Mouse (Mus musculus) heart, embryonic 15.5 days (tissue): ENCODE measurements around the gene Olfr1183. TPM values are rescaled to one million over a fixed set of nuclear protein-coding genes. Genes with fewer than 3 reads are reported as not detected.
"Not testable (repeated sequence)": the region's sequence is repeated elsewhere in the genome, so short reads cannot be mapped to it uniquely, and the experiment has no call there.

ENCODE experiments used
- ATAC-seq: fragments of 200-750 bp; cut with Nextera tagmentation; replicated peaks from 2 replicates; pipeline ENCODE4 v1.8.0; 2017; ENCODE audit warnings: low read depth, moderate TSS enrichment; ENCODE audit not compliant: insufficient number of reproducible peaks, insufficient read depth, low FRiP score
- H3K27ac ChIP-seq: fragments of 300-500 bp; sonication (generic); 2 replicates; pipeline ENCODE4 v1.5.1; 2015; ENCODE audit warnings: mild to moderate bottlenecking, inconsistent platforms
- H3K27me3 ChIP-seq: fragments of 300-500 bp; sonication (generic); 2 replicates; pipeline ENCODE4 v1.6.1; 2015; ENCODE audit warnings: inconsistent platforms
- H3K36me3 ChIP-seq: fragments of 300-500 bp; sonication (generic); 2 replicates; pipeline ENCODE4 v1.6.1; 2015; ENCODE audit warnings: mild to moderate bottlenecking, inconsistent platforms
- H3K4me1 ChIP-seq: fragments of 300-500 bp; sonication (generic); replicated peaks from 2 replicates; pipeline ENCODE4 v1.6.1; 2015; ENCODE audit warnings: inconsistent platforms
- H3K4me2 ChIP-seq: fragments of 300-500 bp; sonication (generic); 2 replicates; pipeline ENCODE4 v1.6.1; 2015; ENCODE audit warnings: inconsistent platforms, mild to moderate bottlenecking, moderate library complexity
- H3K4me3 ChIP-seq: fragments of 300-500 bp; sonication (generic); 2 replicates; pipeline ENCODE4 v1.5.1; 2015; ENCODE audit warnings: mild to moderate bottlenecking, inconsistent platforms
- H3K9ac ChIP-seq: fragments of 300-500 bp; sonication (generic); 2 replicates; pipeline ENCODE4 v1.6.1; 2015; ENCODE audit warnings: mild to moderate bottlenecking, inconsistent platforms
- H3K9me3 ChIP-seq: fragments of 300-500 bp; sonication (generic); replicated peaks from 2 replicates; pipeline ENCODE4 v1.6.1; 2016; ENCODE audit warnings: inconsistent platforms
- WGBS: fragments of 180-500 bp; shearing (Covaris S2); methylation state at CpG from one replicate; pipeline ENCODE4 v1.1.7; 2015; ENCODE audit warnings: mixed read lengths; 5-methylcytosine and 5-hydroxymethylcytosine counted together
- polyA plus RNA-seq: library from polyadenylated mRNA; unstranded; fragments of >200 nt; fragmentation: Nextera tagmentation; extraction: Ambion mirVana; gene quantifications from 2 replicates; pipeline ENCODE4 v1.2.1, GENCODE M21; 2015

The Olfr1183 gene
- polyA plus RNA-seq = not detected in 2 replicates

- ATAC-seq, H3K4me1 ChIP-seq, H3K4me3 ChIP-seq, H3K9ac ChIP-seq, H3K27ac ChIP-seq, H3K27me3 ChIP-seq, H3K9me3 ChIP-seq, H3K36me3 ChIP-seq, H3K4me2 ChIP-seq: not testable (repeated sequence)
- 81% methylated on average over 1 of the region's 1 CpGs for WGBS
Measured at GRCm38 (mm10) chr2:88454567-88454966, at the start of gene Olfr1183. TSS of gene Olfr1183 (plus strand) at chr2:88454867.

DNA sequence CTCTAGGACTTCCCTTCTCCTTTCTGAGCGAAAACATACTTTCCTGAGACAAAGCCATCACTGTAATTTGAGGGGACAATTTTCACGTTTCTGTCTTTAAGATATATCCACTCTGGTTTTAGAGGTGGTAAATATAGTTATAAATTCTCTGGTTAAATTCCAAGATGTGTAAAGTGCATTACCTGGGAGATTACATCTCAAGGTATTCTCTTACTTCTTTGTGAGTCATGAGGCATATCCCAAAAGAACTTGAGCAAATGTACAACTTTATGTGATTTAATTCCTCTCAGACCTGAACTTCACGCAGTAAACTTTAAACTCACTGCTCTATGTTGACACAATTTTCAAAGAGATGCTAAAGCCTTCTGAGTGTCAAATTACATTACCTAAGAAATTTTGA is 48.3 kb upstream of the Olfr1183 start, which contains the start of gene Olfr1179:
TSS of gene Olfr1179 (minus strand) at position 101 of the 400 bp plus-strand sequence.
- ATAC-seq = no peak
- WGBS = 73% methylated on average over 3 of the region's 3 CpGs

DNA sequence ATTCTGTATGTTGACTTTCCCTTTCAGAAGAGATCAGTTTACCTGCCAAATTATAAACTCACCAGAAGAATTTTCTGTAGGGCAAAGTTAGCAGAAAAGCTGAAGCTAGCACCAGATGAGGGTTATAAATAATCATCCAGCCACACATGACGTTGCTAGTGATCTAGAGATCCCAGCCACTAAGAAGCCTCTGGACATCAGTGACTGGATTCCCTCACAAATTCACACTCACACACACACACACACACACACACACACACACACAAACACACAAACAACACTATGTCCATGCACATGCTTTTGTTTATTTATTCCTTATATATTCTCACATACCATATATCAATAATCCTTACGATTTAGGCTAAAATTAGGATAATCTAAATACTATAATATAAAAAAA is 35.6 kb upstream of the Olfr1183 start, which contains the start of gene Olfr1180:
TSS of gene Olfr1180 (minus strand) at position 101 of the 400 bp plus-strand sequence.
- H3K27me3 ChIP-seq = no peaks in the 10 kb centered on the region
- H3K27ac ChIP-seq = no peak within 1 kb of the TSS
- H3K9ac ChIP-seq = no peak within 1 kb of the TSS
- WGBS = 54% methylated on average over 2 of the region's 2 CpGs
- H3K4me1 ChIP-seq = no peaks in the 10 kb centered on the region
- no peaks in the 10 kb centered on the region for H3K9me3 ChIP-seq
- no peak within 1 kb of the TSS for H3K4me2 ChIP-seq
- no peak for ATAC-seq
- H3K36me3 ChIP-seq = no peaks in the 10 kb centered on the region
- H3K4me3 ChIP-seq = no peak within 1 kb of the TSS

More for the DNA sequence above, 48.3 kb upstream of the Olfr1183 start, which contains the start of gene Olfr1179:
- Histone ChIP-seq H3K27me3 (no peaks in the 10 kb centered on the region), H3K4me3 (no peak within 1 kb of the TSS), H3K9ac (no peak within 1 kb of the TSS), H3K4me2 (no peak within 1 kb of the TSS), H3K36me3 (no peaks in the 10 kb centered on the region), H3K27ac (no peak within 1 kb of the TSS), H3K4me1 (no peaks in the 10 kb centered on the region), H3K9me3 (no peaks in the 10 kb centered on the region)

DNA sequence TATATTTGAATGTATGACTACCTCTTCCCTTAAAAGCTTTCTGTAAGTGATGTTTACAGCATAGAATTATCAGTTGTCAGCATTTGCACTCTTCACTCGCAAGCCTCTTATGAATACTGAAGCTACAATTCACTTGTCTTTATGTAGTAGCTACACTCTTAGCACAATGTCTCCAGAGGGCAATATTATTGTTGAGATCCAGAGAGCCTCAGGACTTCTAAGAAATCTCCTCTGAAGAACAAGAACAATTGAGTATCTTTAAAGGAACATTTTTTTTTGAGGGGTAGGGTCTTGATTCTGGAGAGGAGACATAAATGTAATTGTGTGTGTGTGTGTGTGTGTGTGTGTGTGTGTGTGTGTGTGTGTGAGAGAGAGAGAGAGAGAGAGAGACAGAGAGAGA is 28.6 kb upstream of the Olfr1183 start, which contains the start of gene Olfr1181:
TSS of gene Olfr1181 (minus strand) at position 101 of the 400 bp plus-strand sequence.
- Histone ChIP-seq H3K27ac (no peak within 1 kb of the TSS), H3K9me3 (no peaks in the 10 kb centered on the region), H3K4me3 (no peak within 1 kb of the TSS), H3K9ac (no peak within 1 kb of the TSS), H3K4me2 (no peak within 1 kb of the TSS), H3K4me1 (no peaks in the 10 kb centered on the region), H3K36me3 (no peaks in the 10 kb centered on the region), H3K27me3 (no peaks in the 10 kb centered on the region)
- WGBS = 77% methylated on average over 1 of the region's 1 CpGs
- no peak for ATAC-seq

DNA sequence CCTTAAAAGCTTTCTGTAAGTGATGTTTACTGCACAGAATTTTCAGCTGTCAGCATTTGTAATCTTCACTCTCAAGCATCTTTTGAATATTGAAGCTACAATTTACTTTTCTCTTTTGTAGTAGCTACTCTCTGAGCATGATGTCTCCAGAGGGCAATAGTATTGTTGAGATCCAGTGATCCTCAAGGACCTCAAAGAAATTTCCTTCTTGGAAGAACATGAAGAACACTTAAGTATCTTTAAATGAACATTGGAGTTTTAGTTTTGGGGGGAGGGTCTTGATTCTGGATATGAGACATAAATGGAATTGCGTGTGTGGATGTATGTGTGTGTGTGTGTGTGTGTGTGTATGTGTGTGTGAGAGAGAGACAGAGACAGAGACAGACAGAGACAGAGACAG is 5.6 kb upstream of the Olfr1183 start, which contains the start of gene Gm13757:
TSS of gene Gm13757 (minus strand) at position 101 of the 400 bp plus-strand sequence.
- Histone ChIP-seq H3K4me1 (no peaks in the 10 kb centered on the region), H3K4me3 (no peak within 1 kb of the TSS), H3K9me3 (no peaks in the 10 kb centered on the region), H3K4me2 (no peak within 1 kb of the TSS), H3K27ac (no peak within 1 kb of the TSS), H3K36me3 (no peaks in the 10 kb centered on the region), H3K27me3 (no peaks in the 10 kb centered on the region), H3K9ac (no peak within 1 kb of the TSS)
- 85% methylated on average over 1 of the region's 1 CpGs for WGBS
- no peak for ATAC-seq

- WGBS = 75% methylated on average over 2 of the region's 2 CpGs
- no peaks in the 10 kb centered on the region for H3K36me3 ChIP-seq
- ATAC-seq = no peak
- H3K4me2 ChIP-seq = no peak within 1 kb of the TSS
- H3K9ac ChIP-seq = no peak within 1 kb of the TSS
- H3K4me1 ChIP-seq = no peaks in the 10 kb centered on the region
- H3K27ac ChIP-seq = no peak within 1 kb of the TSS
- no peaks in the 10 kb centered on the region for H3K27me3 ChIP-seq
- no peak within 1 kb of the TSS for H3K4me3 ChIP-seq
- H3K9me3 ChIP-seq = no peaks in the 10 kb centered on the region
Measured at GRCm38 (mm10) chr2:88483298-88483697, 28.6 kb downstream of the Olfr1183 start, which contains the start of gene Olfr1184. TSS of gene Olfr1184 (plus strand) at chr2:88483598.

- Histone ChIP-seq H3K9me3 (0 out of 2 replicates have a peak, but pooled peaks cover 3% of the 10 kb centered on the region), H3K4me1 (no peaks in the 10 kb centered on the region), H3K36me3 (no peaks in the 10 kb centered on the region), H3K4me2 (no peak within 1 kb of the TSS), H3K9ac (no peak within 1 kb of the TSS), H3K27me3 (no peaks in the 10 kb centered on the region), H3K27ac (no peak within 1 kb of the TSS), H3K4me3 (no peak within 1 kb of the TSS)
- WGBS = 61% methylated on average over 2 of the region's 2 CpGs
- ATAC-seq = no peak
Measured at GRCm38 (mm10) chr2:88493020-88493419, 38.4 kb downstream of the Olfr1183 start, which contains the start of gene Olfr1185-ps1. TSS of gene Olfr1185-ps1 (plus strand) at chr2:88493320.

GRCm38 (mm10) chr2:88518251-88518650 is 63.6 kb downstream of the Olfr1183 start, which contains the start of gene Olfr1186:
TSS of gene Olfr1186 (plus strand) at chr2:88518551.
- 67% methylated on average over 2 of the region's 2 CpGs for WGBS
- ATAC-seq = no peak

More at GRCm38 (mm10) chr2:88518251-88518650, 63.6 kb downstream of the Olfr1183 start, which contains the start of gene Olfr1186:
- H3K27ac ChIP-seq = no peak within 1 kb of the TSS
- no peak within 1 kb of the TSS for H3K4me3 ChIP-seq
- no peaks in the 10 kb centered on the region for H3K4me1 ChIP-seq
- H3K36me3 ChIP-seq = no peaks in the 10 kb centered on the region
- no peaks in the 10 kb centered on the region for H3K9me3 ChIP-seq
- H3K27me3 ChIP-seq = no peaks in the 10 kb centered on the region
- H3K9ac ChIP-seq = no peak within 1 kb of the TSS
- no peak within 1 kb of the TSS for H3K4me2 ChIP-seq

Other genes starting within 250 kb of the Olfr1183 start
- gene Olfr1170, start 226.5 kb upstream of the Olfr1183 start, polyA plus RNA-seq = not detected in 2 replicates
- not detected in 2 replicates for gene Olfr1173, start 175.0 kb upstream of the Olfr1183 start, polyA plus RNA-seq
- gene Olfr1174-ps, start 139.7 kb upstream of the Olfr1183 start, polyA plus RNA-seq = not detected in 2 replicates
- gene Olfr1175-ps, start 127.7 kb upstream of the Olfr1183 start, polyA plus RNA-seq = not detected in 2 replicates
- gene Olfr1176, start 118.1 kb upstream of the Olfr1183 start, polyA plus RNA-seq = not detected in 2 replicates
- gene Olfr1177-ps, start 108.4 kb upstream of the Olfr1183 start, polyA plus RNA-seq = not detected in 2 replicates
- not detected in 2 replicates for gene Olfr1178, start 67.8 kb upstream of the Olfr1183 start, polyA plus RNA-seq
- not detected in 2 replicates for gene Olfr1179, start 48.4 kb upstream of the Olfr1183 start, polyA plus RNA-seq
- not detected in 2 replicates for gene Olfr1180, start 35.7 kb upstream of the Olfr1183 start, polyA plus RNA-seq
- gene Olfr1181, start 28.7 kb upstream of the Olfr1183 start, polyA plus RNA-seq = not detected in 2 replicates
- gene Gm13757, start 5.7 kb upstream of the Olfr1183 start, polyA plus RNA-seq = not detected in 2 replicates
- not detected in 2 replicates for gene Olfr1184, start 28.7 kb downstream of the Olfr1183 start, polyA plus RNA-seq
- not detected in 2 replicates for gene Olfr1185-ps1, start 38.5 kb downstream of the Olfr1183 start, polyA plus RNA-seq
- not detected in 2 replicates for gene Olfr1186, start 63.7 kb downstream of the Olfr1183 start, polyA plus RNA-seq
- not detected in 2 replicates for gene Olfr1188, start 102.1 kb downstream of the Olfr1183 start, polyA plus RNA-seq
- gene Olfr1189, start 131.6 kb downstream of the Olfr1183 start, polyA plus RNA-seq = not detected in 2 replicates
- gene Olfr1191-ps1, start 185.7 kb downstream of the Olfr1183 start, polyA plus RNA-seq = not detected in 2 replicates
- gene Olfr1192-ps1, start 193.6 kb downstream of the Olfr1183 start, polyA plus RNA-seq = not detected in 2 replicates
- not detected in 2 replicates for gene Olfr1193, start 220.8 kb downstream of the Olfr1183 start, polyA plus RNA-seq
- not detected in 2 replicates for gene Olfr1195, start 234.3 kb downstream of the Olfr1183 start, polyA plus RNA-seq
- not detected in 2 replicates for gene Olfr1196, start 249.7 kb downstream of the Olfr1183 start, polyA plus RNA-seq